Mouse (Mus musculus) midbrain, embryonic 15.5 days (tissue): Measurements from ENCODE around the gene Lrrc7. TPM values are rescaled to one million over a fixed set of nuclear protein-coding genes. Genes with fewer than 3 reads are reported as not detected.

Source experiments
- ATAC-seq: fragments of 200-750 bp; cut with Nextera tagmentation; replicated peaks from 2 replicates; pipeline ENCODE4 v1.8.0; 2017; ENCODE audit warnings: moderate TSS enrichment
- H3K27ac ChIP-seq: fragments of 300-500 bp; sonication (generic); 2 replicates; pipeline ENCODE4 v1.5.1; 2015; ENCODE audit warnings: mild to moderate bottlenecking, inconsistent platforms
- H3K27me3 ChIP-seq: fragments of 300-500 bp; sonication (generic); replicated peaks from 2 replicates; pipeline ENCODE4 v1.6.1; 2015; ENCODE audit warnings: inconsistent platforms
- H3K36me3 ChIP-seq: fragments of 300-500 bp; sonication (generic); replicated peaks from 2 replicates; pipeline ENCODE4 v1.6.1; 2015; ENCODE audit warnings: inconsistent platforms
- H3K4me1 ChIP-seq: fragments of 300-500 bp; sonication (generic); 2 replicates; pipeline ENCODE4 v1.6.1; 2015; ENCODE audit warnings: inconsistent platforms
- H3K4me2 ChIP-seq: fragments of 300-500 bp; sonication (generic); 2 replicates; pipeline ENCODE4 v1.6.1; 2015; ENCODE audit warnings: inconsistent platforms, mild to moderate bottlenecking, moderate library complexity
- H3K4me3 ChIP-seq: fragments of 300-500 bp; sonication (generic); 2 replicates; pipeline ENCODE4 v1.5.1; 2015; ENCODE audit warnings: mild to moderate bottlenecking, inconsistent platforms
- H3K9ac ChIP-seq: fragments of 300-500 bp; sonication (generic); 2 replicates; pipeline ENCODE4 v1.6.1; 2015; ENCODE audit warnings: mild to moderate bottlenecking, inconsistent platforms
- H3K9me3 ChIP-seq: fragments of 300-500 bp; sonication (generic); 2 replicates; pipeline ENCODE4 v1.6.1; 2016; ENCODE audit warnings: inconsistent platforms
- WGBS: fragments of 180-500 bp; shearing (Covaris S2); methylation state at CpG from one replicate; pipeline ENCODE4 v1.1.7; 2015; ENCODE audit warnings: mixed read lengths; 5-methylcytosine and 5-hydroxymethylcytosine counted together
- polyA plus RNA-seq: library from polyadenylated mRNA; unstranded; fragments of >200 nt; fragmentation: Nextera tagmentation; extraction: Ambion mirVana; gene quantifications from 2 replicates; pipeline ENCODE4 v1.2.1, GENCODE M21; 2015

Lrrc7 gene
- 12.6 and 12.8 TPM in 2 replicates for polyA plus RNA-seq

GRCm38 (mm10) chr3:158561987-158562360, at the start of gene Lrrc7:
Gene Lrrc7, minus strand, starts transcription at chr3:158562221.
- WGBS: 0% methylated on average over 28 of the region's 28 CpGs
- Histone ChIP-seq H3K4me2 (peak within 1 kb of the TSS; percentile 62), H3K9me3 (no peaks in the 10 kb centered on the region), H3K4me3 (peak within 1 kb of the TSS; percentile 85), H3K36me3 (no peaks in the 10 kb centered on the region), H3K9ac (peak within 1 kb of the TSS; percentile 95), H3K27me3 (no peaks in the 10 kb centered on the region), H3K4me1 (peaks cover 15% of the 10 kb centered on the region), H3K27ac (peak within 1 kb of the TSS; percentile 97)
- ATAC-seq: peak; percentile 89

GRCm38 (mm10) chr3:158607065-158607464, 45.0 kb upstream of the Lrrc7 start:
- no peaks in the 10 kb centered on the region for H3K36me3 ChIP-seq
- no peaks in the 10 kb centered on the region for H3K9me3 ChIP-seq
- no peaks in the 10 kb centered on the region for H3K27me3 ChIP-seq
- no peak overlapping the region for H3K9ac ChIP-seq
- 15% methylated on average over 1 of the region's 1 CpGs for WGBS
- H3K4me3 ChIP-seq: no peak overlapping the region
- H3K27ac ChIP-seq: no peak overlapping the region
- ATAC-seq: no peak
- H3K4me1 ChIP-seq: no peaks in the 10 kb centered on the region
- no peak overlapping the region for H3K4me2 ChIP-seq

- Histone ChIP-seq H3K4me3 (no peak overlapping the region), H3K4me1 (no peaks in the 10 kb centered on the region), H3K27ac (no peak overlapping the region), H3K27me3 (no peaks in the 10 kb centered on the region), H3K9ac (no peak overlapping the region), H3K9me3 (no peaks in the 10 kb centered on the region), H3K4me2 (no peak overlapping the region), H3K36me3 (no peaks in the 10 kb centered on the region)
- ATAC-seq: no peak
Measured at GRCm38 (mm10) chr3:158605274-158605673, 43.3 kb upstream of the Lrrc7 start.

DNA sequence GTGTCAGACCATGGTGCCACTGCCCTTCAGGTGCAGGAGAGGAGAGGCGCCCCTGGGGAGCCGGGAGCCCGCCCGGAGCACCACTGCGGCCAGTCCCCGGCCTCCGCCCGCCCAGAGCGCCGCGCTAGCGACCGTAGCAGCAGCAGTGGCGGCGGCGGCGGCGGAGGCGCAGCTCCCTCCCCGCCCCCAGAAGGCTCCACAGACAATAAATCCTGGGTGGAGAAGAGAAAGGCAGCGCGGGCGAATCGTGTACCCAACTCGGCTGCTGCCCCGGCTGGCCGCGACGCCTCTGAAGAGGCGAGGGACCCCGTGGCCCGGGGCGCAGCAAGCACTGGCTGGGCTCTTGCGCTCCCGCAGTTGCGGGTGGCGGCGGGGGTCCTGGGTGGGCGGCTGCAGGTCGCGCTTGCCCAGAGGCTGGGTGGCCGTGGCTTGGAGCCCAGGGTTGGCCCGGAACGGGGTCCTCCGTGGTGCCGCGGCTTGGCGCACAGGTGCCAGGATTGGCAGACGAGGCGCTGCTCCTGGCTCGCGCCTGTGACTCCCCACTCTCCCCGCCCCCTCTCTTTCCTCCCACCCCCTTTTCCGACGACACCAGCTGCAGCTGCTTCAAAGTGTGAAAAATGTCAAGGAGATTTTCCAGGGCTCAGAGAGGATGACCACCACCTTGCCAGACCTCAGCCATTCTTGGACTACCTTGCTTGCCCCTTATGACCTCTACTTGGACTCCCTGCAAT, 600 bp downstream of the Lrrc7 start:
- H3K36me3 ChIP-seq: no peaks in the 10 kb centered on the region
- peak overlapping the region; percentile 62 for H3K4me2 ChIP-seq
- H3K9ac ChIP-seq: peak overlapping the region; percentile 95
- H3K27me3 ChIP-seq: no peaks in the 10 kb centered on the region
- peak; percentile 86 for ATAC-seq
- H3K27ac ChIP-seq: peak overlapping the region; percentile 97
- H3K4me1 ChIP-seq: peaks cover 20% of the 10 kb centered on the region
- H3K9me3 ChIP-seq: no peaks in the 10 kb centered on the region
- under 1% methylated on average over 55 of the region's 55 CpGs for WGBS
- peak overlapping the region; percentile 85 for H3K4me3 ChIP-seq

DNA sequence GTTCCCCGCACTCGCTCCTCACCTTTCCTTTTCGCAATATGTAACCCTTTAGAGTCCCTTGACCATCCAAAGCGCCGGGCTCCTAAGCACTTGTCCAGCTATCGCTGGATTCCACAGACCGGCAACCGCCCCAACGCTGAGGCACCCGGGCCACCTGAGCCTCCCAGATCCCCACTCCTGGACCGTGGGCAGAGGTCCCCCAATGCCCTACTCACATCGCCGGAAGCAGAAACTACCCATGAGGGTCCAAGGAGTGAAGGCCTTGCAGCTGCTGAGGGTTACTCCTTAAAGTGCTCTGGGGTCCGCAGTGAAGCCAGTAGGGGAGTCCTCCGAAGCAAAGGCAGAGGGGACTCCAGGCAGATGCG, 1.1 kb downstream of the Lrrc7 start:
- no peaks in the 10 kb centered on the region for H3K36me3 ChIP-seq
- H3K4me1 ChIP-seq: peaks cover 24% of the 10 kb centered on the region
- peak overlapping the region; percentile 97 for H3K27ac ChIP-seq
- peak overlapping the region; percentile 85 for H3K4me3 ChIP-seq
- no peak; the same call in 1 of the 2 replicates for ATAC-seq
- H3K4me2 ChIP-seq: peak overlapping the region; percentile 62
- WGBS: under 1% methylated on average over 16 of the region's 16 CpGs
- no peaks in the 10 kb centered on the region for H3K27me3 ChIP-seq
- no peaks in the 10 kb centered on the region for H3K9me3 ChIP-seq
- peak overlapping the region; percentile 95 for H3K9ac ChIP-seq

DNA sequence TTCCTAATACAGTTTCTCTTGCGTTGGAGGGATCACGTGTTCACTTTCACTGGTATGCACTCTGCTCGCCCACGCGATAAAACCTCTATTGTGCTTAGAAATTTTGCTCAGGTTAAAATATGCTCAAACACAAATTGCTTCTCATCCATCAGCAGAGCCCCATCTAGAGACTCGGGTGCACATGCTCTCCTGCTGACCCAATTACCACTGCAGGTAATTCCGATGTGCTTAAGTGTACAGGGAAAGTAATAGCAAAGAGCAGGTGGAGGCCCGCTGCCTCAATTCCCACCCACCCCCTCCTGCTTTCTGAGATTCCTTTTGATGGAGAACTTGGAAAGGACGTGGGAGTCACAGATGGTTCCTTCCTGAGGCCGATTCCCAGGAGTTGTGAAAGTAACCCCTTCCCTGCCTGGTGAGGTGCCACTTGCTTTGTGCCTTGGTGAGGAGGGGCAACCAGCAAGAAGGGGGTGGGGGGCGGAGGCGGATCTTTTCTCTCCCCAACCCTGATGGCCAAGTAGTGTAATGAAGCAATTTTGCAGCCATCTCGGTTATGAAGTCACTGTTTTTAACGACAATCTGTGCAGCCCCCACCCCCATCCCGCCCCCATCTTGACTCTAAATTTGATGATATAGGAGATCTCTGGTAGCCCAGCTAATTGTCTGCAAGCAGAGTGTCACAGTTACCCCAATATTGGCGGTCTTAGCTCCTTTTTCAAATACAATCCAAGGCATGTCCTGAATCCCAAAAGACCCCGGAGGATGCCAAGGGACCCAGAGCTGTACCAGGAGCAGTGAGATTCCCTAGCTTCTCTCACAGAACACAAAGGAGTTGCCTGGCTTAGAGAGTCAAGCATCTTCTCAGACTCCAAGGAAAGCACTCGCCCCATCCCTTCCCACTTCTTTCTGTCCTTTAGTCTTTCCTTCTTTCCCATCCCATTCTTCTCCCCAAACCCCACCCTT, 2.0 kb downstream of the Lrrc7 start:
- Histone ChIP-seq H3K9me3 (no peaks in the 10 kb centered on the region), H3K27me3 (no peaks in the 10 kb centered on the region), H3K27ac (peak overlapping the region; percentile 97), H3K4me1 (peaks cover 24% of the 10 kb centered on the region), H3K36me3 (no peaks in the 10 kb centered on the region), H3K4me3 (peak overlapping the region; percentile 85), H3K4me2 (peak overlapping the region; percentile 62), H3K9ac (peak overlapping the region; percentile 95)
- WGBS: 2% methylated on average over 18 of the region's 18 CpGs
- ATAC-seq: peak; percentile 59

DNA sequence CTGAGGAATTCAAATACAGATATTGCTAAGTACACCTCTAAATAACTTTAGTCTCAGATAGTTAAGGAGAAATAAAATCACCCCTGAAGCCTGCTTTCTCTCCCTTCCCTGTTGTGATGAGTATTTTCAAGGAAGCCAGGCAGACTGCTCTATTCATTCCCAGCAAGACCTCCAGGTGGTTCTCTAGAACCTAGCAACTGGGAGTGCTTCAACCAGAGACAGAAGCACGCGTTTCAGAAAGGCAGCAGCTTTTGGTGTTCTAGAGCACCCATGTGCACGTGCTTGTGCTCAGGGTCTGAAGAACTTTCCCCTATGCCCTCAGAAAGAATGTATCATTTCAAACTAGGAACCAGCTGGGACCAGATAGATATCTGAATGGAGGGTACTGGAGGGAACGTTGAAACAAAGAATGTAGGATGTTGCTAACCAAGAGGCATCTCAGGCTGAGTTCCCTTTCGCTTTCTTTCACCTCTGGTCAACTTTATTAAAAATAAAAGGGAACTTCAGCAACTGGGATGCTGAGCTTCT, 2.8 kb downstream of the Lrrc7 start:
- H3K4me1 ChIP-seq: peaks cover 24% of the 10 kb centered on the region
- H3K9ac ChIP-seq: peak overlapping the region; percentile 95
- peak overlapping the region; percentile 62 for H3K4me2 ChIP-seq
- H3K4me3 ChIP-seq: peak overlapping the region; percentile 85
- no peaks in the 10 kb centered on the region for H3K9me3 ChIP-seq
- no peak for ATAC-seq
- 12% methylated on average over 5 of the region's 5 CpGs for WGBS
- H3K27ac ChIP-seq: peak overlapping the region; percentile 97
- no peaks in the 10 kb centered on the region for H3K36me3 ChIP-seq
- H3K27me3 ChIP-seq: no peaks in the 10 kb centered on the region

DNA sequence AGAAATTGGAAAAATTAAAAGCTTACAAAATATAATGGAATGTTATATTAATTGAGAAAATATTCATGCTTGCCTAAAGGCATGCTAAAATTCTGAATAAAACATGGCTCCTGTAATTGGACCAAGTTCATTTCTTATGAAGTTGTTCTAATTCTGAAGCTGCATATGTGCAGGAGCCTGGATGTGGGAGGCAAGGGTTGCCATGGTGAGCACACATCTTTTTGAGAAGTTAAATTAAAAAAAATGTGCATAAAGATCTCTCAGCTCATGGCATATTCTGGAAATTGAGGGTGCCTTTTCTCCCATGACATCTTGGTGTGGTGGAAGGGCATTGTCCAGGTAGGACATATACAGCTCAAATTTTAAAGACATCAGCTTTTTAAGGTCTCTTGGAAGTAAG, 3.4 kb downstream of the Lrrc7 start:
- Histone ChIP-seq H3K9me3 (no peaks in the 10 kb centered on the region), H3K9ac (peak overlapping the region; percentile 95; the same call in 1 of the 2 replicates), H3K4me1 (peaks cover 24% of the 10 kb centered on the region), H3K4me2 (peak overlapping the region; percentile 62), H3K4me3 (peak overlapping the region; percentile 85), H3K36me3 (no peaks in the 10 kb centered on the region), H3K27me3 (no peaks in the 10 kb centered on the region), H3K27ac (0 out of 2 replicates have a peak overlapping the region, but pooled peaks have one; percentile 97)
- no peak for ATAC-seq

- Histone ChIP-seq H3K9me3 (no peaks in the 10 kb centered on the region), H3K27ac (no peak overlapping the region), H3K9ac (no peak overlapping the region), H3K4me1 (peaks cover 17% of the 10 kb centered on the region), H3K4me2 (no peak overlapping the region), H3K4me3 (no peak overlapping the region), H3K36me3 (no peaks in the 10 kb centered on the region), H3K27me3 (no peaks in the 10 kb centered on the region)
- no peak for ATAC-seq
Measured at GRCm38 (mm10) chr3:158554280-158554679, 7.7 kb downstream of the Lrrc7 start.

- H3K4me3 ChIP-seq: no peak overlapping the region
- no peaks in the 10 kb centered on the region for H3K9me3 ChIP-seq
- H3K4me2 ChIP-seq: no peak overlapping the region
- peaks cover 11% of the 10 kb centered on the region for H3K4me1 ChIP-seq
- H3K9ac ChIP-seq: no peak overlapping the region
- no peak for ATAC-seq
- H3K36me3 ChIP-seq: no peaks in the 10 kb centered on the region
- H3K27ac ChIP-seq: no peak overlapping the region
- H3K27me3 ChIP-seq: no peaks in the 10 kb centered on the region
- 89% methylated on average over 5 of the region's 5 CpGs for WGBS
Measured at GRCm38 (mm10) chr3:158552105-158552504, 9.9 kb downstream of the Lrrc7 start.

- no peaks in the 10 kb centered on the region for H3K36me3 ChIP-seq
- H3K9ac ChIP-seq: no peak overlapping the region
- no peaks in the 10 kb centered on the region for H3K27me3 ChIP-seq
- no peak overlapping the region for H3K4me3 ChIP-seq
- no peaks in the 10 kb centered on the region for H3K9me3 ChIP-seq
- H3K4me1 ChIP-seq: no peaks in the 10 kb centered on the region
- ATAC-seq: no peak
- no peak overlapping the region for H3K27ac ChIP-seq
- WGBS: 87% methylated on average over 3 of the region's 3 CpGs
- H3K4me2 ChIP-seq: no peak overlapping the region
Measured at GRCm38 (mm10) chr3:158543481-158543880, 18.5 kb downstream of the Lrrc7 start.

- H3K4me3 ChIP-seq: no peak overlapping the region
- ATAC-seq: no peak
- H3K4me2 ChIP-seq: no peak overlapping the region
- H3K27me3 ChIP-seq: no peaks in the 10 kb centered on the region
- no peaks in the 10 kb centered on the region for H3K4me1 ChIP-seq
- no peak overlapping the region for H3K9ac ChIP-seq
- H3K27ac ChIP-seq: no peak overlapping the region
- H3K9me3 ChIP-seq: no peaks in the 10 kb centered on the region
- 75% methylated on average over 2 of the region's 2 CpGs for WGBS
- no peaks in the 10 kb centered on the region for H3K36me3 ChIP-seq
Measured at GRCm38 (mm10) chr3:158532859-158533258, 29.2 kb downstream of the Lrrc7 start.
